Mouse (Mus musculus) macrophage (primary cell): ENCODE measurements around the gene Tfap4. TPM values are rescaled to one million over a fixed set of nuclear protein-coding genes. Genes with fewer than 3 reads are reported as not detected.

Experiments used
- H3K27ac ChIP-seq: fragments of 350-480 bp; formaldehyde crosslinking; 2 replicates; pipeline ENCODE4 v1.9.0; 2021
- H3K36me3 ChIP-seq: fragments of 350-480 bp; formaldehyde crosslinking; 2 replicates; pipeline ENCODE4 v1.9.0; 2021; ENCODE audit errors: inconsistent target
- H3K4me3 ChIP-seq: fragments of 350-480 bp; formaldehyde crosslinking; 2 replicates; pipeline ENCODE4 v1.9.0; 2021; ENCODE audit errors: inconsistent target
- H3K79me2 ChIP-seq: fragments of 350-480 bp; formaldehyde crosslinking; 2 replicates; pipeline ENCODE4 v1.9.0; 2021; ENCODE audit errors: inconsistent target
- WGBS: methylation state at CpG from one replicate; pipeline ENCODE4 v1.1.7; 2026; ENCODE audit warnings: inconsistent platforms; ENCODE audit not compliant: missing documents; 5-methylcytosine and 5-hydroxymethylcytosine counted together
- polyA plus RNA-seq: library from polyadenylated mRNA; stranded (reverse); fragments of 250-400 nt; gene quantifications from 3 replicates; pipeline ENCODE4 v1.2.4, GENCODE M21; 2018; ENCODE audit warnings: inconsistent platforms
- total RNA-seq, 78 experiments: library from RNA; depleted of rRNA; stranded (reverse); fragments of 250-400 nt; gene quantifications; 1 replicate in 9 of 78; 2 replicates in 24 of 78; 3 replicates in 43 of 78; 4 replicates in 2 of 78; pipeline ENCODE4 v1.2.4; 2018; ENCODE audit warnings: inconsistent platforms in 56 of 78

Gene Tfap4
- total RNA-seq (2018; cell fraction: chromatin; rRNA removed): 1 to 10 TPM; 1.2 to 7.1 (median 3.1) TPM
- total RNA-seq (2018; cell fraction: cytosol; rRNA removed): 1 to 10 TPM in 23 of 26 experiments, under 1 TPM in 3; 0.43 to 5.0 (median 2.3) TPM
- total RNA-seq (2018; cell fraction: nucleus; rRNA removed): 1 to 10 TPM in 23 of 26 experiments, under 1 TPM in 2, not detected in 1; 0.59 to 8.1 (median 2.4) TPM
- 3.3 to 7.1 TPM (median 4.0 TPM) in 3 replicates for polyA plus RNA-seq

DNA sequence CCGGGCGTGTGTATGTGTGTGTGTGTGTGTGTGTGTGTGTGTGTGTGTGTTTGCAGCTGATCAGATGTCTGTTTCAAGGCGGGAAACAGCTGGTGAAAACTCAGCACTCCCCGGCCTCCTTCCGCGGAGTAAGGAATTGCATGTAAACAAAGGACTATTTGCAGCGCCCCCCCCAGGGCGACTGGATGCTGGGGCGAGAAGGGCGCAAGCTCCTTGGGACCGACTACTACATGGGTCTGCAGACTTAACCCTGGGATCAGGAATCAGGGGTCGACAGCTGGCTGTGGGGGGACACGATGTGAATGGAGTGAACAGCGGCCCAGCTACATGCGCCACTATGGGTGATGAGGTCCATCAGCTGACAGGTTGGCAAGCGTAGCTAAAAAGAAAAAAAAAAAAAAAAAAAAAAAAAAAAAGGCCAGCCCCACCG is at the start of gene Tfap4:
TSS of gene Tfap4 (minus strand) at position 140 of the 430 bp plus-strand sequence.
- no peaks in the 10 kb centered on the region for H3K36me3 ChIP-seq
- peak within 1 kb of the TSS; percentile 68 for H3K4me3 ChIP-seq
- WGBS: under 1% methylated on average over 11 of the region's 17 CpGs
- H3K79me2 ChIP-seq: peaks cover 21% of the 10 kb centered on the region; the same call in 1 of the 2 replicates
- H3K27ac ChIP-seq: peak within 1 kb of the TSS; percentile 79

- WGBS: 90% methylated on average over 19 of the region's 19 CpGs
- H3K4me3 ChIP-seq: no peak overlapping the region
- H3K36me3 ChIP-seq: no peaks in the 10 kb centered on the region
- no peak overlapping the region for H3K27ac ChIP-seq
- H3K79me2 ChIP-seq: no peaks in the 10 kb centered on the region
These were observed 48.9 kb upstream of the Tfap4 start for GRCm38 (mm10) chr16:4608532-4609059.

GRCm38 (mm10) chr16:4607818-4608531 is 48.3 kb upstream of the Tfap4 start:
- Histone ChIP-seq H3K27ac (no peak overlapping the region), H3K36me3 (no peaks in the 10 kb centered on the region), H3K4me3 (no peak overlapping the region), H3K79me2 (no peaks in the 10 kb centered on the region)
- 64% methylated on average over 9 of the region's 9 CpGs for WGBS

- no peaks in the 10 kb centered on the region for H3K79me2 ChIP-seq
- 18% methylated on average over 5 of the region's 5 CpGs for WGBS
- H3K4me3 ChIP-seq: no peak overlapping the region
- H3K36me3 ChIP-seq: no peaks in the 10 kb centered on the region
- H3K27ac ChIP-seq: no peak overlapping the region
These were observed 46.9 kb upstream of the Tfap4 start for GRCm38 (mm10) chr16:4606431-4607084.

GRCm38 (mm10) chr16:4605514-4606131 is 46.0 kb upstream of the Tfap4 start:
- Histone ChIP-seq H3K36me3 (no peaks in the 10 kb centered on the region), H3K27ac (no peak overlapping the region), H3K79me2 (no peaks in the 10 kb centered on the region), H3K4me3 (no peak overlapping the region)
- 86% methylated on average over 13 of the region's 13 CpGs for WGBS

DNA sequence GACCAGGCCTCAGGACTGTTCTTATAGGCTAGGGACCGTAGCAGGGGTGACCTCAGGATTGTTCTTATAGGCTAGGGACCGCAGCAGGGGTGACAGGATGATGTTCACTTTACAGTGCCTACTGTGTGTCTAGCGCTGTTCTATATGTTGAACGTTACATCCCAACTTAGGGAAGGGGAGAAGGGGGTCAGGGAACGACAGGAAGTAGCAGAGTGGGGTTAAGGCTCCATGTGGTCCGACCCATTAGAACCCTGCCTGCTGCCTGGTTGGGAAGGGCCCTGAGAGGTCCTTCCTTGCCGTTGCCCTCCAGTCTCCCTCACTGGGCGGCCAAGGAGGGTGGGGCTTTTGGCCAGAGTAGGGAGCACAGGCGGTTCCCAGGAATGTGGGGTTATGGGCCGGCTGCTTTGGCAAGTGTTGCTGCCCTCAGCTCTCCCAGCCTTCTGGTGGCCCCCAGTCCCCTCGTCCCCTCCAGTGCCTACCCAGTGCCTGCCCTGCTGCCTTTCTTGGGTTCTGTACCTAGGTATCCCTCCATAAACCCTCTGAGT is 44.7 kb upstream of the Tfap4 start:
- Histone ChIP-seq H3K4me3 (no peak overlapping the region), H3K27ac (no peak overlapping the region)
- 95% methylated on average over 11 of the region's 11 CpGs for WGBS

DNA sequence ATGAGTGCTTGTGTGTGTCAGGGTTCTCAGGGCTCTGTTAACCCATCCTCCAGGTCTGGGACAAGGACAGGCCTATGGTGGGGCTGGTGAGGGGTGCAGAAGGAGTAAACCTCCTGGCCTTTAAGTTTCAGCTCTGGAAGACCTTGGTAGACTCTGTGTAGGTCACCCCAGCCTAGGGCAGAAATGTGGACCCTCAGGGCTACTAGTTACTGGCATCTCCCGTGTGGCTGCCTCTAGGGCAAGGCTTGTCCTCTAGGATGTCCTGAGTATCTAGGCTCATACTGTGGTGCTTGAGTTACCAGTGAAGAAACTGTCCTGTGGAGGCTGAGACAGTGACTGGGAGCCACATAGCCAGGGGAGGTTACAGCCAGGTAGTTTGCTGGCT is 43.8 kb upstream of the Tfap4 start:
- WGBS: 100% methylated on average over 1 of the region's 1 CpGs
- no peaks in the 10 kb centered on the region for H3K79me2 ChIP-seq
- H3K27ac ChIP-seq: no peak overlapping the region
- H3K36me3 ChIP-seq: no peaks in the 10 kb centered on the region
- H3K4me3 ChIP-seq: no peak overlapping the region

More for the DNA sequence above, 44.7 kb upstream of the Tfap4 start:
- Histone ChIP-seq H3K79me2 (no peaks in the 10 kb centered on the region), H3K36me3 (no peaks in the 10 kb centered on the region)

- no peak overlapping the region for H3K27ac ChIP-seq
- WGBS: 85% methylated on average over 7 of the region's 7 CpGs
- no peaks in the 10 kb centered on the region for H3K79me2 ChIP-seq
- no peak overlapping the region for H3K4me3 ChIP-seq
- no peaks in the 10 kb centered on the region for H3K36me3 ChIP-seq
These were observed 43.3 kb upstream of the Tfap4 start for GRCm38 (mm10) chr16:4602766-4603452.

DNA sequence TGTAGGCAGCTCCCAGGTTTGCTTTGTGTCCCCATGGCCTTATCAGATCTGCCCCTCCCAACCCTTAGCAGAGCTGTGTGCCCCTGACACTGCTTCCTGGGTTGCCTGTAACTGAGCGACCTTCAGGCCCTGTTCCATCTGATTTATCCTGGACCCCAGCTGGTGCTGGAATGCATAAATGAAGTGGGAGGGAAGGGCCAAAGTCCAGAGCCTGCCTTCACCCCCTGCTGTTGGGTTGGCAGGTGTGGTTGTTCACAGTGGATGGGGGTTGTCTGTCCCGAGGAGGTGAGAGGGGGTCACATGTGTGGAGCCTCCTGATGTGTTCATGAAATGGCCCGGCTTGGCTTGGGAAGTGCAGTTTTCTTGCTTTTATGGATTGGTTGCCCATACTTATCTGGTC is 42.5 kb upstream of the Tfap4 start:
- Histone ChIP-seq H3K4me3 (no peak overlapping the region), H3K79me2 (no peaks in the 10 kb centered on the region), H3K27ac (no peak overlapping the region), H3K36me3 (no peaks in the 10 kb centered on the region)
- WGBS: 81% methylated on average over 3 of the region's 3 CpGs

GRCm38 (mm10) chr16:4600701-4601310 is 41.2 kb upstream of the Tfap4 start:
- no peaks in the 10 kb centered on the region for H3K79me2 ChIP-seq
- no peak overlapping the region for H3K27ac ChIP-seq
- WGBS: 90% methylated on average over 9 of the region's 9 CpGs
- no peak overlapping the region for H3K4me3 ChIP-seq
- H3K36me3 ChIP-seq: no peaks in the 10 kb centered on the region

- H3K79me2 ChIP-seq: no peaks in the 10 kb centered on the region
- 87% methylated on average over 3 of the region's 3 CpGs for WGBS
- H3K4me3 ChIP-seq: no peak overlapping the region
- H3K36me3 ChIP-seq: no peaks in the 10 kb centered on the region
- no peak overlapping the region for H3K27ac ChIP-seq
These were observed 40.0 kb upstream of the Tfap4 start for GRCm38 (mm10) chr16:4599616-4600015.

- H3K79me2 ChIP-seq: no peaks in the 10 kb centered on the region
- H3K4me3 ChIP-seq: no peak overlapping the region
- WGBS: 75% methylated on average over 6 of the region's 6 CpGs
- H3K27ac ChIP-seq: no peak overlapping the region
- H3K36me3 ChIP-seq: no peaks in the 10 kb centered on the region
These were observed 39.4 kb upstream of the Tfap4 start for GRCm38 (mm10) chr16:4598891-4599543.

- Histone ChIP-seq H3K79me2 (no peaks in the 10 kb centered on the region), H3K36me3 (no peaks in the 10 kb centered on the region), H3K4me3 (no peak overlapping the region), H3K27ac (no peak overlapping the region)
- WGBS: 97% methylated on average over 5 of the region's 5 CpGs
These were observed 38.4 kb upstream of the Tfap4 start for GRCm38 (mm10) chr16:4598041-4598440.
